Mouse (Mus musculus): ENCODE data around the gene H3f3a.

GRCm38 (mm10) chr1:180823716-180824115 lies 10.0 kb upstream of the H3f3a start:
- TF ChIP-seq CTCF (IDR thresholded peaks at IDR 0.05; ENCODE audit: extremely low read depth, insufficient read depth, low read length), result no peak
- TF ChIP-seq POLR2A (IDR thresholded peaks at IDR 0.05; ENCODE audit: extremely low read depth, insufficient read depth, low read length), result no peak
